Mouse (Mus musculus) E14TG2a.4 (cell line): ENCODE results near the gene Jpt2.

Experiments used
- H3K27me3 ChIP-seq: 2 replicates; pipeline ENCODE4 v1.6.1; 2014; ENCODE audit warnings: low read length, control low read depth; ENCODE audit not compliant: insufficient read depth
- H3K36me3 ChIP-seq: 2 replicates; pipeline ENCODE4 v1.6.1; 2014; ENCODE audit warnings: low read length, control low read depth; ENCODE audit not compliant: insufficient read depth
- H3K4me1 ChIP-seq: replicated peaks from 2 replicates; pipeline ENCODE4 v1.6.1; 2014; ENCODE audit warnings: low read depth, low read length, control low read depth
- H3K4me3 ChIP-seq: replicated peaks from 2 replicates; pipeline ENCODE4 v1.5.1; 2014; ENCODE audit warnings: mild to moderate bottlenecking, low read length
- H3K9me3 ChIP-seq: 2 replicates; pipeline ENCODE4 v1.6.1; 2014; ENCODE audit warnings: low read length, control low read depth
- CTCF ChIP-seq: conservative IDR thresholded peaks from 2 replicates; pipeline ENCODE4 v1.5.1; 2014; ENCODE audit warnings: low read length
- NANOG ChIP-seq: IDR thresholded peaks from 2 replicates; pipeline ENCODE4 v1.6.1; 2014; ENCODE audit warnings: borderline replicate concordance, low read length, mixed read lengths
- POU5F1 ChIP-seq: IDR thresholded peaks from 2 replicates; pipeline ENCODE4 v1.6.1; 2014; ENCODE audit warnings: low read length, borderline replicate concordance

The Jpt2 gene

GRCm38 (mm10) chr17:24899153-24899552 is 61.3 kb downstream of the Jpt2 start:
- H3K27me3 ChIP-seq: no peaks in the 10 kb centered on the region
- TF ChIP-seq POU5F1 (no peak), CTCF (no peak), NANOG (no peak)
- no peak overlapping the region for H3K4me3 ChIP-seq
- peaks cover 55% of the 10 kb centered on the region for H3K4me1 ChIP-seq
- H3K9me3 ChIP-seq: no peaks in the 10 kb centered on the region
- H3K36me3 ChIP-seq: peaks cover 81% of the 10 kb centered on the region

- Histone ChIP-seq H3K4me1 (peaks cover 55% of the 10 kb centered on the region), H3K27me3 (no peaks in the 10 kb centered on the region), H3K36me3 (peaks cover 81% of the 10 kb centered on the region), H3K4me3 (0 out of 2 replicates have a peak overlapping the region, but pooled peaks have one; percentile 94), H3K9me3 (no peaks in the 10 kb centered on the region)
- TF ChIP-seq NANOG (no peak), CTCF (no peak), POU5F1 (no peak)
Measured at GRCm38 (mm10) chr17:24898041-24898854, 62.2 kb downstream of the Jpt2 start.

- Histone ChIP-seq H3K36me3 (peaks cover 82% of the 10 kb centered on the region), H3K4me1 (peaks cover 57% of the 10 kb centered on the region), H3K9me3 (no peaks in the 10 kb centered on the region), H3K4me3 (peak overlapping the region; percentile 94), H3K27me3 (no peaks in the 10 kb centered on the region)
- TF ChIP-seq NANOG: no peak
- no peak for TF ChIP-seq CTCF
- no peak for TF ChIP-seq POU5F1
Measured at GRCm38 (mm10) chr17:24897600-24897999, 62.9 kb downstream of the Jpt2 start.

GRCm38 (mm10) chr17:24896993-24897269 is 63.6 kb downstream of the Jpt2 start:
- no peak for TF ChIP-seq CTCF
- TF ChIP-seq NANOG: no peak
- Histone ChIP-seq H3K27me3 (no peaks in the 10 kb centered on the region), H3K36me3 (peaks cover 82% of the 10 kb centered on the region), H3K9me3 (no peaks in the 10 kb centered on the region), H3K4me3 (peak overlapping the region; percentile 94), H3K4me1 (peaks cover 60% of the 10 kb centered on the region)

- Histone ChIP-seq H3K27me3 (no peaks in the 10 kb centered on the region), H3K4me3 (peak within 1 kb of the TSS; percentile 94), H3K4me1 (peaks cover 61% of the 10 kb centered on the region), H3K9me3 (no peaks in the 10 kb centered on the region), H3K36me3 (peaks cover 82% of the 10 kb centered on the region)
- TF ChIP-seq POU5F1: no peak
- TF ChIP-seq NANOG: no peak
- TF ChIP-seq CTCF: no peak
Measured at GRCm38 (mm10) chr17:24896241-24896992, 64.1 kb downstream of the Jpt2 start, which contains the start of gene Nme3. Gene Nme3, plus strand, starts transcription at chr17:24896500.

GRCm38 (mm10) chr17:24895571-24896240 is 64.8 kb downstream of the Jpt2 start:
- Histone ChIP-seq H3K27me3 (no peaks in the 10 kb centered on the region), H3K4me3 (peak overlapping the region; percentile 94), H3K4me1 (peaks cover 68% of the 10 kb centered on the region), H3K36me3 (peaks cover 82% of the 10 kb centered on the region), H3K9me3 (no peaks in the 10 kb centered on the region)
- TF ChIP-seq CTCF (no peak), POU5F1 (no peak), NANOG (no peak)

GRCm38 (mm10) chr17:24894995-24895547 is 65.4 kb downstream of the Jpt2 start, which contains the start of the genes Eme2 and Mrps34:
Gene Eme2, minus strand, starts transcription at chr17:24895087.
Gene Mrps34, plus strand, starts transcription at chr17:24895116.
- peaks cover 82% of the 10 kb centered on the region for H3K36me3 ChIP-seq
- no peaks in the 10 kb centered on the region for H3K27me3 ChIP-seq
- peaks cover 74% of the 10 kb centered on the region for H3K4me1 ChIP-seq
- no peak for TF ChIP-seq NANOG
- no peak for TF ChIP-seq POU5F1
- TF ChIP-seq CTCF: no peak
- peak within 1 kb of the TSS; percentile 94 for H3K4me3 ChIP-seq
- H3K9me3 ChIP-seq: no peaks in the 10 kb centered on the region
